Mouse (Mus musculus): ENCODE data around the gene Daxx.
"Not testable (repeated sequence)": the region's sequence is repeated elsewhere in the genome, so short reads cannot be mapped to it uniquely, and the experiment has no call there.

GRCm38 (mm10) chr17:33893011-33893410 is 16.2 kb upstream of the Daxx start:
- not testable (repeated sequence) for TF ChIP-seq CTCF, EP300 (IDR thresholded peaks at IDR 0.05; ENCODE audit: low read depth)
